Mouse (Mus musculus) v-Abl transformed pro-B cells (cell line): ENCODE measurements around the gene Hdac1.

ENCODE experiments used
- in situ Hi-C, 2 experiments: fragments of 400-800 bp; cut with MboI; formaldehyde crosslinking; loops; one replicate each; pipeline ENCODE4 v1.15.1; 2025; ENCODE audit not compliant: unreplicated experiment in 2 of 2

Gene Hdac1

DNA sequence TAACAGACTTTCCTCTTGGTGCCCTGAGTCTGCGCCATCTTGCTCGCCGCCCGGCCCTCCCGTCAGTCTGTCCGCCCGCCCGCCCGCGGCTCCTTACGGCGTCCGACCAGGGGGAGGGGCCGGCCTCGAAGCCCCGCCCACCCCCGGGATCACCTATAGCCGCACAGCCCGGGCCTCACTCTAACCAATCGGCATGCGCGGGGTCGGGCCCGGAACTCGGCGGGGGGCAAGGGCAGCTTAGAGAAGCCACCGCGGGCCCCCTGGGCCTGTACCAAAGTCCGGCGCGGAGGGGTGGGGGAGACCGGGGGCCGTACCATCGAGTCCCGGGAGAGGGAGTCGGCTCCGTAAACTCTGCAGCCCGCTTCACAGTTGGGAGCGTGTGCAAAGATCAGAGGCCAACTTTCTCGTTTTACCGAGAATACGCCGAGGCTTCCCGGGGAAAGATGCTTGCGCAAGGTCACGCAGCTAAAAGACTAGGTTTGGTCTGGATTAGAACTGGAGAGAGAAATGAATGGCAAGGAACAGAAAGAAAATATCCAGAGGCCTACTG is at the start of gene Hdac1:
Hdac1 (minus strand) TSS at position 122 of the 550 bp plus-strand sequence.
- in situ Hi-C loops, result no loop called here

DNA sequence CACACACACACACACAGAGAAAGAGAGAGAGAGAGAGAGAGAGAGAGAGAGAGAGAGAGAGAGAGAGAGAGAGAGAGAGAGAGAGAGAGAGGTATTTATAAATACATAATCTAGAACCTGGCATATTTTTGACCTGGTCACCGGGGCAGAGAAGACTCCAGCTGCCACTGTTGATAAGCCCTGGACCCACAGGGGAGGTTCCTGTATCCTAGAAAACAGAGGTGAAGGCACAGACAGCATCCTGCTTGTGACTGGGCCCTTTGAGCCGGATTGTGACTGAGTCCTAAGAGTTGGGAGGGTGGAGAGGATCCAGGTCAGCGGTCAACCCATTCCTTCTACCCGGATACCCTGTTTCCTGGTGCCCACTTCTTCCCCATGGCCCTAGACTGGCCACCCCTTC is 46.4 kb upstream of the Hdac1 start:
- in situ Hi-C loops, result no loop called here

DNA sequence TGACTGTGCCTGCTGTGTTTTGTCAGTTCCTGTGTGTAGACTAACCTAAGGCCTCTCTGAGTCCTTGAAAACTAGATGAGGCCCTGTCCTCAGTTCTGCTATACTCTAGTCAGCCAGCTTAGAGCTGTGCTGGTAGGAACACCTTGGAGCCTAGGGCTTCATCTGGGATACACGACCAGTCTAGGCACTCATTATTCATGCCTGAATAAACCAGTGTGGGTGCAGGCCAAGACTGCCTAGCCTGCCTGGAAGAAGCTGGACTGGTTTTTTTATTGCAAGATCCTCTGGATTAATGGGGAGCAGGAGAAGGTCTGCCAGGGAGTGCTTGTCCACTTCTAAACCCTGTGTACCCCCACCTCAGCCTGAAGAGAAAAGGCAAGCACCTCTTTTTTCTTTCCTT is 44.4 kb upstream of the Hdac1 start:
- in situ Hi-C loops, result no loop called here

DNA sequence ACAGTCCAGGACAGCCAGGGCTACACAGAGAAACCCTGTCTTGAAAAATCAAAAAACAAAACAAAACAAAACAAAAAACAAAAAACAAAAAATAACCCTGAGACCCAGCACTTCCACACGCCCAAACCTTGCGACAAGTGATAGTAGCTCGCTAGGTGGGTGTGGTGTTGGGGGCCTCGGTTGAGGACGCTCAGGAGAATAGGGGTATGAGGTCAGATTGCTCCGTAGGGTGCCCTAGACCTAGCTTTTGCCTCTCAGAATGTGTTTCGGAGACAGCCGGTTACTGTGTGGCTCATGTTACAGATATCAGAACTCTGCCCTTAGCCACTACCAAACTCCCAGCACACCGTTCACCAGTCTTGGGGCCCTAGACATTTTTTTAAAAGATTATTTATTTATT is 43.3 kb upstream of the Hdac1 start:
- in situ Hi-C loops, result no loop called here

DNA sequence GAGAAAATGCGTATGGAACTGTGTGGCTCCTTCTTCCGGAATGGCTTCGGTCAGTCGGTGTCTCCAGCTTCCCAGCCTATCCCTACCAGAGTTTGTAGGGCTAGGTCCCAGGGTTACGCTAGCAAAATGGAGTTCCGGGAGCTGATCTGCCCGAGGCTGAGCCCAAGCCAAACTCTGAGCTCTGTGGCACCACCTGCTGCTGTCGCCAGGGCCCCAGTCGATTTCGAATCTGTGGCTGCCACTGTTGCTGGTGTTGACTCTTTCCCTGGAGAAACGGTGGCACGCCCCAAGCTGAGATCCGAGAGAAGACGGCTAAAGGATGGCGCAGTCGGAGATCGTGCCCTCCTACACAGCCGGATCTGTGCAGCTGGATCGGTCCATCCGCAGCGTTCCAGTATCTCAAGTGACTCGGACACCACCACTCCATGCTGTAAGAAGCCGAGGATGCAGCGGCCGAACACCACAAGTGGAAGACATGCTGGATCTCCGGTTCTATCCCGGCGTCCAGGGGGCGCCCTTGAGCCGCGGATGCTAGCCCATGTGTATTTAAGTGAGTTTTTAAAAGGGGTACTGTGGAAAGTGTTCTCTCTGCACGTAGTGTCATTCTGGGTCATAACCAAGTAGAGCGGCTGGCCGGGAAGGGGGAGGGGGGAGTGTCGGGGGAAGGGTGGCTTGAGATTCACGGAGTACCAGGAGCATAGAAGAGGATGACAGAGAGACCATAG is 42.5 kb upstream of the Hdac1 start:
- in situ Hi-C loops, result no loop called here

DNA sequence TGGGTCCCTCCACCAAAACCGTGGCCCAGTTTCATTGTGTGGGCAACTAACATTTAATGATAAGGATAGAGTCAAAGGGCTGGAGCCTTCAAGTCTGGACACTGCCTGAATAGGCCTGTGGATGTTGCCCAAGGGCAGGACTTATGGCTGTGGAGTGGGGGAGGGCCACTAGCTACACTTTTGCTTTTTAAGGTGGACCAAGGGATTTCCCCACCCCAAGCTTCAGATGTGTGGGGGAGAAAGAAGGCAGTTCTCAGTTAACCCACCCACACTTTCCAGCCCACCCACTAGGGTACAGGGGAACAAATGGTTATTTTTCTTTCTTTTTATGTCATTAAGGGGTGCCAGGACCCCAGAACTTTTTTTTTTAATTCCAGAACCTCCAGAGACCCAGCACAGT is 41.9 kb upstream of the Hdac1 start:
- in situ Hi-C loops, result no loop called here

DNA sequence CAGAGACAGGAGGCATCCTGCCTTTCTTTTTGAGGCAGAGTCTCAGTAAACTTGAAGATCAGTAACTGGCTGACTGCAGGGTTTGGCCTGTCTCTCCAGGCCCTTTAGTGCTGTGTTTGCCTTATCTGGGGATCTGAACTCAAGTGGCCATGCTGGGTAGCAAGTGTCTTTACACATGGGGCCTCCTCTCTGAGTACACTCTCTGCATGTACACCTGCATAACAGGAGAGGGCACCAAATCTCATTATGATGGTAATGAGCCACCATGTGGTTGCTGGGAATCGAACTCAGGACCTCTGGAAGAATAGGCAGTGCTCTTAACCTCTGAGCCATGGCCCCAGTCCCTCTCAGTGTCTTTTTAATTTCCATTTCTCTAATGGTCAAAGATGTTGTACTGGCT is 39.7 kb upstream of the Hdac1 start:
- in situ Hi-C loops, result no loop called here

DNA sequence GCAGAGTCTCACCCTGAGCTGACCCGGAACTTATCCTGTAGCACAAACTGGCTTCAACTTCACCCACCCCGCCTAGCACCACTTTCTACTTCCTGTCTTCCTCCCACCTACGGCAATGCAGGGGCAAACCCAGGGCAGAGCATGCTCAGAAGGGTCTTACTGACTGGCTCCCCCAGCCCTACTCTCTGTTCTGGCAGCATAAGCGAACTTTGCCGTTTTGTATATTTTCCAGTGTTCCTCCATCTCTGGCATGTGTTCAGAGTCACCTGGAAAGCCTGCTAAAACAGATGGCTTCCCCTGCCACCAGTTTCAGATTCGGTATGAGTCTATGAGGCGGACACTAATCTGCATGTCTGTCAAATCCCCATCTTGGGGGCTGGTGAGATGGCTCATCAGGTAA is 37.8 kb upstream of the Hdac1 start:
- in situ Hi-C loops, result no loop called here

DNA sequence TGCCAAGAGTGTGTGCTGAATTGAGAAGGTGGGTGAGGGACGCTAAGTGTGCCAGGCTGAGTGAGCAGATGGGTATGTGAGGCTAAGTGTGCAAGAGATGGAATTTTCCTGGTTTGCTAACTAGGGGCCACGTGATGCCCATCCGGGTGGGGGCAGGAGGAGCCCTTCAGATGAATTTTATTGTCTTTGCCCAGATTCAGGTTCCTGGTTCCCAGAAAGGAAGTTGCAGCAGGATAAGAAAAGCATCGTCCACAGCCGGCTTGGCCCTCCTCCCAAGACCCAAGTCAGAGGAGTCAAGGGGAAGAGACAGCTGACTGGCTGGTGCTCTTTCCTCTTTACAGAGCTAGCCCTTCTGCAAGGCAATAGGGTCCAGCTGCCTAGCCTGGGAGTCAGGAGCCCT is 36.0 kb upstream of the Hdac1 start, which contains the start of gene Fam167b:
Fam167b (minus strand) TSS at position 84 of the 400 bp plus-strand sequence.
- in situ Hi-C loops, result no loop called here

DNA sequence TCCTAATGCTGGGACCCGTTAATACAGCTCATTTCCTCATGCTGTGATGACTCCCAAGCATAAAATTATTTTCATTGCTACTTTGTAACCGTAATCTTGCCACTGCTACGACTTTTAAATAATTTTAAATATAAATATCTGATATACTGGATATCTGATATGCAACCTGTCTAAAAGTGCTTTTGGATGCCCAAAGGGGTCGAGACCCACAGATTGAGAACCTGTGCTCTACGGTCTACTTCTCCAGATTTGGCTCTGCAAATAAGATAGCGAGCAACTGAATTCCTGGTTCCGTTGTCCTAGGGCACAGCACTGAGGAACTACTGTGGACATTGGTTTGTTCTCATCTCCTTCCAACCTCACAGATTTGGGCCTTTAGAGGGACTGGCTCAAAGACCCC is 35.2 kb upstream of the Hdac1 start:
- in situ Hi-C loops, result no loop called here

DNA sequence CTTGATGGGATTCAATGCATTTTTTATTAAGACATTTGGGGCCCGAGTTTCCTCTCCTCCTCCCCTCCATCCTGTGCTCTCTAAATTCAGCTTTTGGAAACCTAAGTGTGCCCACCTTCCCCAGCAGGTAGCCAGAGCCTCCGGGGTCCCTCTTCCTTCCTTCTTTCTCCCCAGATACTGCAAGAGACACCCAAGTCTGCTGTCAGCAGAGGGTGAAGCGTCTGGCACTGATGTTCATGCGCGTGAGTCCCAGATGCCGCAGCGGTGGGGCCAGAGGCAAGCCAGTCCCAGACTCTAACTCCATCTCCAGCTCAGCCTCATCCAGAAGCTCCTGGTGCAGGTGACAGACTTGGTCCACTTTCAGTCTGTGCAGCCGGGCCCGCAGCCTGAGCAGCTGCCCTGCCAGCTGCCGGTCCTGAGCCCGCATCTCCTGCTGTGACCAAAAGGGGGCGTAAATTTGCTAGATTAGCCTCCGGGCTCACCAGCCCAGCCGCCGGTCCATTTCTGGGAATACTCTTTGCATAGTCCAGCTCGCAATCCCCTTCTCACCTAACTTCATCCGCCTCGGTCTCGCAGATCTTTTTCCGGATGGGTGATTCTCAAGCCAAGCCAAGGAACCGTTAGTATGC is 34.5 kb upstream of the Hdac1 start:
- in situ Hi-C loops, result no loop called here

DNA sequence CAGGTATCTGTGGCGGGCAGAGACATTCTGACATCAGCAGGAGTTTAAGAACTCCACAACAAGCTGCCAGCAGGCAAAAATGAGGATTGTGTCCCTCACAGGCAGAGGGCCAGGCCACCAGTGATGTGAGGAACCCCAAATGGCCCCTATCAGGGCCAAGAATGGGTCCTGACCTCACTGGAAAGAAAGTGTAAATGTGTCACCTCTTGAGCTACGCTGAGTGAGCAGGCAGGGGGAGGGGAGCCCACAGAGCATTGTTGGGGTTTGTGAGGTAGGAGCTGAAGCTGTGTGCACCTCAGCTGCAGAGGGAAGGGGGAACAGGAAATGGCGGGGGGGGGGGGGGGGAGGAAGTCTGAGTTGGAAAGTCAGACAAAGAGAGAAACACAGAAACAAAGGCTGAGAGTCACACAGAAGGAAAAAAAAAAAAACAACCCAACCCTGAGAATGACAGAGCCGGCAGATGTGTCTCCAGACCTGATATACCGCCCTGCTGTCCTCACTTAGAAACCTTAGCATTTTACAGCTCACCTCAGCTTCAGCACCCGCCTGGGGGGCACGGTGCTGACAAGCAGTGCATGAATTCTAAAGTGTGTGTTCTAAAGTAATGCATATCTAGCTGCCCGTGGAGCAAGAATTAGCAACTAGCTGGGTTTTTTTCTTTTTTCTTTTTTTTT is 32.8 kb upstream of the Hdac1 start:
- in situ Hi-C loops, result no loop called here

DNA sequence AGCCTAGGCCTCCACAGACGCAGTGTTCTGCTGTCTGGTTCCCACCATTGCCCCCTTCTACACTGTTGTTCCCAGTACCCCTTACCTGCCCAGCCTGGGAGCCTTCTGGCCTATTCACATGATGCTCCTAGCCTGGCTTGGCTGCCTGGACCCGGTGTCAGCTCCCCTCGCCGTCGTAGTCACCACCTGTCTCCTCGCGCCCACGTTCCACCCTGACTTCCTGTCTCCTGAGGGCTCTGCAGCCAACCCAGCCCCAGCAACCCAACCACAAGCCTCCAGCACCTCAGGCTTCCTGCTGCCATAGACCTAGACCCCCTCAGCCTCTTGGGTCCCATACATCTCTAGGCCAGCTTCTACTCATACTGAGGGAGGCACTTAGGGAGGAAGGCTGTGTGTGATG is 30.9 kb upstream of the Hdac1 start, which contains the start of gene Lck:
Lck (minus strand) TSS at position 212 of the 400 bp plus-strand sequence.
- in situ Hi-C loops, result no loop called here

DNA sequence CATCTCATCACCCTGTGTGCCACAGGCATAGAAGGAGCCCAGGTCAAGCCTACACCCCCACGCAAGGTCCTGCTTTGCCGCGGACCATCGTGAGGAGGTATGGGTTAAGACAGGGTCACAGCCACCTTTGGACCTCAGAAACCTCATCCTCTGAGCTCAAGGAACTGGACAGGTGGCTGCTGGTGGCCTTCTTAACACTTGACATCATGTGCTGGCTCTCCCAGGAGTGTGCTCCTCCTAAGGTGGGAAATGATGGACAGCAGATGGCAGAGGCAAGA is 30.5 kb upstream of the Hdac1 start:
- in situ Hi-C loops, result no loop called here

DNA sequence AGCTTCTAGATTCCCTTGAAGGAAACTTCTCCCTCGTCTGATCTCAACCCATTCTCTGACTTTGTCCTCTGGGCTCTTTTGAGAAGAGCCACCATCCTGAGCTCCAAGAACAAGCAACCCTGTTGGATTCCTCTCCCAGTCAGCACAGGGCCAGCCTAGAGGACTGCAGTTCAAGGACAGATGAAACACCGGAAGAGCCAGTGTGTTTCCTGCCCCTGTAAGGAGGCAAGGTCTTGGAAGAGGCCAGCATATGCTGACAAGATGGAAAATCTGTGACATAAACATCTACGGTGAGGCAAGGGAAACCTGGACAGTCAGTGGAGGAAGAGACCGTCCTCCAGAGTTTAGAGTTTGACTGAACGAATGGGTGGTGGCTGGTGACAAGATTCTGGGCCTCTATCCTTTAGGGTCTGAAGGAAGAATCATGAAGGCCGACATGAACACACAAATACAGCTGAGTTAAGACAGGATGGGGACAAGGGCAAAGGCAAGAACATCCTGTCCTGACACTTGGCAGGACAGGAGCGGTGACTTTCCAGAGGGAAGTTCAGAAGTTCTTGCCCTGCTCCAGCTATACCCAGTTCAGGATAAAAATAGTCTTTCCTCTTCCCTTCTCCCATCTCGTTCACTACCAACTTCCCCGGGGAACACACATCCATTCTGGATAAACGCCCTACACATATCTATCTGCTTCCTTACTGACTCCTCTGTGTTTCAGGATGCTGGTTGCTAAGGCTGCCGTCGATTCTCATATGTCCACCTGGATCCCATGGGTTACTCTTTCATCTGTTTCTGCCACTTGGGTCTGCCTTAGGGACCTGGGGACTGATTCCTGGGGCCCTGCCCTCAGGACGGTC is 30.0 kb upstream of the Hdac1 start:
- in situ Hi-C loops, result no loop called here

DNA sequence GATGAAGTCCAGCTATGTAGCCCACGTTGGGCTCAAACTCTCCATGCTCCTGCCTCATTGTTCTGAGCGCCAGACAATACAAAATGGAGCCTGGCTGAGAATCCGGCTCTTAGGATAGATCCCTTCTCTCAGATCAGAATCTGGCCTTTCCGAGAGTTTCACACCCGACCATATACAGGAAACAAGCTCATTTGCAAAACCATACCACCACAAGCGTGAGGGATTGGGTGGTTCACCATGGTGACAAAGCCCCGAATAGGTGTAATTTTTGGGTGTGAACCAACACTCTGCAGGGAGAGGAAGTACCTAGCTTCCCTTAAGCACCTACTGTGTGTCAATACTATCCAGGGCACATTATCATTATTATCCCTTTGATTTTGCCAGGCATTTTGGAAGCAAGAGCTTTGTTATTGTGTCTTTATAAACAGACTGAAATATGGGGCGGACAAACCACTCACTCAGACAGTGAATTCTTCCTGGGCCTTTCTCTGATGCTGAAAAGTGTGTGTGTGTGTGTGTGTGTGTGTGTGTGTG is 29.1 kb upstream of the Hdac1 start:
- in situ Hi-C loops, result no loop called here

DNA sequence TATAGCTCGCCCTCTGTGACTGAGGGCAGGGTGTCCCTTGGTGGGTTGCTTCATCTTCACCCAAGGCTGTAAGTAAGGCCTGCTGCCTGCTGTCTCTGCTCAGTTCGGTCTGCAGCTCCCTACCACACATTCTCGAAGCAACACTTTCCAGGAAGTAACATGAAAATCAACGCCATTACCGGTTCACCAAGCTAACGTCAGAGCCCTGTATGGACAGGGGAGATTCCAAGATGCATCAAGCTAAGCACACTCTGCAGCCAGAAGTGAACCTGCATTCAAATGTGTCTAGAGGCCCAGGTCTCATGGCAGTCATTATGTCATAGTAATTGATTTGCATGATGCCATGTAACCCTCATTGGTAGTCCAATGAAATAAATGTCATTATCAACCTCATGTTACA is 27.5 kb upstream of the Hdac1 start:
- in situ Hi-C loops, result no loop called here

DNA sequence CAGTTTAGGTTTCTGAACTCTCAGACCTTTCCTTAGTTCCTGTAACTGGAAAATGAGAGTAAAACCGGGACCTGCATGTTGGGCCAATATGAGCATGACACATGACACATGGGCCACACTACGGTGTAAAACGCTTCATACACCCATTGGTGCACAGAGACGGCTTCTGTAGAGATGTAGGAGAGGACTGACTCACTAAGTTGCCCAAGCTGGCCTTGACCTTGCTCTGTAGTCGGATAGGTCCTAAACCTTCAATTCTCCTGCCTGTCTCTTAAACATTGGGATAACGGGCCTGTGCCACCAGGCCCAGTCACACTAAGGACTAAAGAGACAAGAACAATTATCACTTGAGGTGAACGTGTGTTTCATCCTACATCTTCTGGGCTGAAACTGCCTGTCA is 25.9 kb upstream of the Hdac1 start:
- in situ Hi-C loops, result no loop called here

DNA sequence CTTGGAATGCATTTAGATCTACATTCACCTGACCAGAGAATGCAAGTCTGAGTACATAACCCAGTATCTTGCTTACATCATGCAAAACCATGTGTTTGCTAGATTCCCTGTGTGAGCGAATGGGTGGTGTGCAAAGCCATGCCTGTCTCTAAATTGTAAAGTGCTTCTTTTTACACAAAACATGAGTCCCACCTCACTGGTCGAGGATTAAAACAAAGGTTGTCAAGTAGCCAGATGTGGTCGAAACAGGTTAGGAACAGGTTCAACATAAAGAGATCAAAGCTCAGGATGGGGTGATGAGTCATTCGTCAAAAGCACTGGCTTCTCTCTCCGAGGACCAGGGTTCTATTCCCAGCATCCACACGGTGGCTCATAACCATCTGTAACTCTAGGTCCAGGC is 22.6 kb upstream of the Hdac1 start:
- in situ Hi-C loops, result no loop called here

DNA sequence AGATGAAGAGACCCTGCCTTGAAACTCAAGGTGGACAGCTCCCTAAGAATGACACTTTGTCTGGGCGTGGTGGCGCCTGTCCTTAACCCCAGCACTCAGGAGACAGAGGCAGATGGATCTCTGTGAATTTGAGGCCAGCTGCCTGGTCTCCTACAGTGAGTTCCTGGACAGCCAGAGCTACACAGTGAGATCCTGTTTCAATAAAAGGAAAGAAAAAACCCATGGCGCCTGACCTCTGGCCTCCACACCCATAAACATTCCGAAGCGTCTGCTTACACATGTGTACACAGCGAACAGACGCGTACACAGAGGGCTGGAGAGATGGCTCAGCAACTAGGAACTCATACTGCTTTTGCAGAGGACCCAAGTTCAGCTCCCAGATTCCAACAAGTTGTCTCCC is 21.2 kb upstream of the Hdac1 start:
- in situ Hi-C loops, result no loop called here

DNA sequence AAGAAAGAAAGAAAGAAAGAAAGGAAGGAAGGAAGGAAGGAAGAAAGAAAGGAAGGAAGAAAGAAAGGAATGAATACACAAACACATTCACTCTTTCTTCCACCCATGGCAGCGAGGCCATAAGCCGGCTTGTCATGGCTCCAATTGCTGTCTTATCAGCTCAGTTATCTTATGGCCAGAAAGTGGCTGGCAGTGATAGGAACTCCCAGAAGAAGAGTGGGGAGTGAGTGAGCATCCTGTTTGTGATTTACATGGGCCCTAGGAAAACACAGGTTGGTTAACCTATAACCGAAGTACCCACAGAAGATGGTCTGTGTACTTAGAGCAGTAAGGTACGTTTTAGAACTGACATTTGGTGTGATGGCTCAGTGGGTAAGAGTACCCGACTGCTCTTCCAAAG is 18.7 kb upstream of the Hdac1 start:
- in situ Hi-C loops, result no loop called here
